Mouse (Mus musculus) kidney, postnatal 25 days (tissue): ENCODE measurements at regions not wholly inside any gene's neighbourhood (a gene's known extent, or its start where the extent isn't known, plus 50 kb on each side); places are given as distances from the start of the nearest gene placed in this dataset.

Source experiments
- DNase-seq, 2 experiments: peaks; one replicate each; pipeline ENCODE4 v3.0.0; 2021; ENCODE audit warnings: mixed read lengths in 2 of 2

DNA sequence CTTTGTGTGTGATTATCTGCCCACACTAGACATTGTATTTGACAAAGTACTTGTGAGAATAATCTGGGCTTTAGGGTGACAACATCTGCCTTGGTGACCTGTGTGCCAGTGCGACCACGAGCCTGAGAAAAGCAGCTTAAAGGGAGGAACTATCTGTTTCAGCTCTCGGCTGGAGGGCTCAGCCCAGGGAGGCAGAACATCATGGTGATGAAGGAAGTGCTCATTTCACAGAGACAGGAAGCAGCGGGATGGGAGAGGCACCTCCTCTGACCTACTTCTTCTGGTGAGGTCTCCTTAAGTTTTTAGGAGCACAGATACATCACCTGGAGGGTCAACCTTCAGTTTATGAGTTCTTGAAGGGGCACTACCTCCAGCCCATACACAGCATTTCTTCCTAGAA is 89.8 kb downstream of the Kif26a start:
- no peak for DNase-seq

DNA sequence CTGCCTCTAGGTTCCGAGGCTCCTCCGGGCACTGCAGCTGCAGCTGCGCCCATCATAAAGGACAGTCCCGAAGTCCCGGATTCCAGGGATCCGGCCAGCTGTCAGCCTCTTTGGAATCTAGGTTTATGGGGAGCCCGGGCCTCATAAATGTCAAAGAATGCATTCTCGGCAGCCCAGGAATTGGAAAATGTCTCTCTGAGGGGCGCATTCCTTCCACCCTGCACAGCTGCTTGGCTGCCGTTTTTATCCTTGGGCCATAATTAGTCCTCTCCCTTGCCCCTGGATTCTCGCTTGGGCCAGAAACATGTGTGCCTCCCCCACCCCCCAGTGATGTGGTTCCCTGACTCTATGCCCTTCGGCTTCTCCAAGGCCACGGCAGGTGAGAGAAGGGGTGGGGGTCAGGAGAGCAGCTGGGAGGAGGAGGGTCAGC is 91.1 kb downstream of the Kif26a start:
- peak in 1 of 2 experiments; percentile 24 for DNase-seq

DNA sequence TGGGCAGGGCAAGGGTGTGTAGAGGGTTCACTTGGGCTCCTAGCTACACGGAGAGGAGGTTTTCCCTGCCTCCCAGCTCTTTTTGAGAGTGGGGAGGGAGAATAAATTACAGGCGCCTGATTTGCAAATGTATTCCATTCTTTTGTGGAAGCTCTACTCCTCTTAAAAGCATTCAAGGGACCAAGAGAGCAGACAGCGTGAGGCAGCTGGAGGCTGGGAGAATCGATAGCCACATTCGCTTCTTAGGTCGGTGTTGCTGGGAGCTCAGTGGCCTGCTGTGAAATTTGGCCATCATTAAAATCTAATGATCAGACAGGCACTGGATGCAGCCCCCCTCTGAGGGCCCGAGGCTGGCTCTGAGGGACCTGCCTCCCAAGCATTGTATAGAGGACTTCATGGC is 92.8 kb downstream of the Kif26a start:
- DNase-seq, result no peak

DNA sequence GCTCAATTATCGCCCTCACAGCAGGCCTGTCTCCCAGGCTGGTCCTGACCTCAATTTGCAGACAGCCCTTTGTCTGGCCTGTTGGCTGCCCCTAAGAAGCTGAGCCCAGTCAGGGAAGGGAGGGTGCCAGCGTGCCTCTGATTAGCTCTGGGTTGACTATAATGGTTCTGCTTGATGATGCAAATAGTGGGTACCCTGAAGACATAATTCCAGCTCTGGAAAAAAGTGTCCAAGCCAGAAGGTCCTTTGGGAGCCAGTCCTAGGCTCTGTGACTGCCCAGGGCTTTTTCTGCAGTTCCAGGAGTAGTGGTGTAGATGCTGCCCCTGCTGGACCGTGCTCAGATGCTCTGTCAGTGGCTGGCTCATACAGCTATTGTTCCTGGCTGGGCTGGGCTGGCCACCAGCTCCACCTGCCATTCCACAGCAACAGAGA is 95.7 kb downstream of the Kif26a start:
- DNase-seq, result no peak

DNA sequence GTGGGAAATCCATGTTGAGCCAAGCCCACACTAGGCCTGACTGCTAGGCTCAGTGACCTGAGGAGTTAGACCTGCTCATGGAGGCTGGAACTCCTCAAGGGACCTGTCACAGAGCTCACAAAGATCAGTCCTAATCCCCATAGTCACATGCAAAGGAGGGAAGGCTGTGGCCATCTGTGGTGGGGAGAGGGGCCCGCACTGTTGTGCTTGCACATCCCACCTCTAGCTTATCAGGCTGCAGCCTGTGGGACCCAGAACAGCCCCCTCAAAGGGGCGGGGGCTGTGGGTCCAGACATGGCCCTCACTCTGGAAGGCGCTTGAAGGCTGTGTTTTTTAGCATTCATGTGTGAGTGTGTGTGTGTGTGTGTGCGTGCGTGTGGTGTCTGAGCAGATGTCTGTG is 97.2 kb downstream of the Kif26a start:
- no peak for DNase-seq

DNA sequence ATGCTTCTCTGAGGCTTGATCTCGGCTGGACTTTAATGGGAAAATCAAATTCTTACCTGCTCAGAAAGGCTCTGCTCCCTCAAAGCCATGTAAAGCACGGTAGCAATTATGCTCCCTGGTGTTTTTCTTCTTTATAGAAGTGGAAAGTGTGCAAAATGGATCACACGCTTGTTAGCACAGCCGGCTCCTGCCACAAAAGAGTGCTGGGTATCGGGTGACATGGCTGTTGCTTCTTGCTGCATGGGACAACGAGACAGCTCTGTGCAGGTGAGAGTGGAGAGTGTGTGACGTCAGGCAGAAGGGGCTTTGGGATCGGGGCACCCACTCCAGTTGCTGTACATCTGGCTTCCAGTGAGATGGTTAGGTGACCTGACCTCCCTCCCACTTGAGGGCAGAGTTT is 104.9 kb downstream of the Kif26a start:
- no peak for DNase-seq

DNA sequence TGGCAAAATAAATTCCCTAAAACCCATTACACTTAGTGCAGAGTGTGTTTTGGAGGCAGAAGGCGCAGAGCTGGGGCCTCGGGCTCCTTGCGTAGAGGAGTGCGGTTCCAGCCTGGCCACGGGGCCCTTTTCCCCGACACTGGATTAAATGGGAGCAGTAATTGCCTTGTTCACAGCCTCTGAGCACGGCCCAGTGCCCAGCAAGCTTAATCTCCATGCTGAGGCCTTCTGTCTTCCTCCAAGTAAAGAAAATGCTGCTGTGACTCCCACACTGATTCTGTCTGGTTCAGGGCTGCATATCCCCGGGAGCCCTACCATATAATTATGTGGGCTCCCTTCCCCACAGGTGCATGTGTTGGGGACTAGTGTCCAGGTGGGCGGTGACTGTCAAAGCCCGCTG is 107.5 kb downstream of the Kif26a start:
- DNase-seq, result no peak

DNA sequence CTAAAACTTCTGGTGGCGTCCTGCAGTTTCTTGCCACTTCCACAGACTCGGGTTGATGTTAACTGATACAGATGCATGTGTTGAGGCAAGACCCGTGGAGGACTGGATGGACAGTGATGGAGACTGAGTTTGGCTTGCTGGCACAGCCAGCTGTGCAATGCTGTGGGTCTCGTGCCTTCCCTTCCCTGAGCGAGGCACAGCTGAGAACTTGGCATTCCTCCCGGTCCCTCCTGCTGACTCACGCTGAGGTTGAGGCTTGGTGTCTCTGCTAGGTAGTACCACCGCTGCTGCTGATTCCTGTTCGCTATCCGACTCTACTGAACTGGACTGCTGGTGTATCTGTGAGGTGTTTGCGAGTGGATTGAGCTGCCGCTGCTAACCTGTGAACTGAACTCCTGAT is 109.2 kb downstream of the Kif26a start:
- DNase-seq, result no peak

DNA sequence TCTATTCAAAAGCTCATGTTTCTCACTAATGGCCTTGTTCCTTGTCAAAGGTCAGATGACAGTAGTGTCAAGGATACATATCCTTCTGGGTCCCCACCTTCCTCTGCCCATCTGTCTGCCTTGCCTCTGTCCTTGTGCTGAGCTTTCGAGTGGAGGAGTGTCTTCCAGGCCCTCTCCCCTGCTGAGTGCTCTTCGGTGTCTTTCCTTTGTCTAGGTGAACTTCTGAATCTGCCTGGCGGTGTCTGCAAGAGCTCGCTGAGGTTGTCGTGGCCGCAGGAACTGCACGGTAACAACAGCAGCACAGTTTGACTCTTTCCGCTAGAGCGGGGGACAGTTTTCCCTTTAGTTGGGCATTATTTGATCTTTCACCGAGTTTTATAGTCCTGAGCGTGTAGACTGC is 111.7 kb downstream of the Kif26a start:
- DNase-seq, result no peak

DNA sequence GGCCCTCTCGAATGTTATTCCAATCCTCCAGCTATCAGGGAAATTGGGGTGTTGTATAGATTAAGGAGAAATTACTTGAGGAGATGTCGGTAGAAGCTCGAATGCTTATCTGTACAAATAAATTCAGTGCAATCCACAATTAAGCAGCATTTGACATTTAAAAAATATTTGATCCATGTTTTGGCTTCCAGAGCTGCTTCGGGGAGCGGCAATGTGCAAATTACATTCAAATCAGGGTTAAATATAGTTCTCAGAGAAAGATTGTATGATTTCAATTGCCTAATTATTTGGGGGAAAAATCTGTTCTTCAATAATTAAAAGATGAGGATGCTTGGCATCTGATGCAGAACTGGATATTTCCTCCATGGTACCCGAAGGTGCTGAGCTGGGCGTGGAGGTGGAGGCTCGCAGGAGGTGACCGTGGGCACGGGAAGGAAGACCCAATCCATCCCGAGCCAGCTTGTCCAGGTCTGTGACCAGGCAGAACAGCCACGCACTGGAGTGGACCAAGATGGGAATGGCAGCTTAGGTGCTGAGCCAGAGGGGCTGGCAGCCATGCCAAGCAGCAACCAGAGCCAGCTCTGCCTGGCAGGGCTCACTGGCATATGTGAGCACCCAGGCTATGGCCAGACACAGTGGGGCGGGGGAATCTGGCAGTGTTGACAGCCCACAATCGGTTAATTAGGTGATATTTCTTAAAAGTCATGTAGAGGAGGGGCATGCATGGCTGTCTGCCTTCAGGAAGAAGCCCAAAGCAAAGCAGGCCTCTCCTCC is 117.5 kb downstream of the Kif26a start:
- no peak for DNase-seq

DNA sequence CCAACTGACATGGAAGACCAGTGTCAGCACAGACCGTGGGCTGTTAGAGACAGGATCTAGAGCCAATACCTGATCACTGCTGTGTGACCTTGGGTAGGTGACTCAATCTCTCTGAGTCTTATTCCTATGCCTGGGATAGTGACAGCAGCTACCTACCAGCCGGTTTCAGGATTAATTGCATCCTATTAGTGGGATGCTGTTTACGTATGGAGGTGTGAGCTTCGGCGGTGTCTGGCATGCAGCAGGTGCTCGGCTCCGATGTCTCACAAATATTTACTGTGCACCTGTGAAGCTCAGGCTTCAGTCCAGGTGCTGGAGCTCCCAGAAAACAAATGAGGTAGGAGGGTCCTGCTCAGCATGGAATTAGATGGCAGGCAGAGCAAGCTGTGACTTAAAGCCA is 118.2 kb downstream of the Kif26a start:
- DNase-seq, result no peak

DNA sequence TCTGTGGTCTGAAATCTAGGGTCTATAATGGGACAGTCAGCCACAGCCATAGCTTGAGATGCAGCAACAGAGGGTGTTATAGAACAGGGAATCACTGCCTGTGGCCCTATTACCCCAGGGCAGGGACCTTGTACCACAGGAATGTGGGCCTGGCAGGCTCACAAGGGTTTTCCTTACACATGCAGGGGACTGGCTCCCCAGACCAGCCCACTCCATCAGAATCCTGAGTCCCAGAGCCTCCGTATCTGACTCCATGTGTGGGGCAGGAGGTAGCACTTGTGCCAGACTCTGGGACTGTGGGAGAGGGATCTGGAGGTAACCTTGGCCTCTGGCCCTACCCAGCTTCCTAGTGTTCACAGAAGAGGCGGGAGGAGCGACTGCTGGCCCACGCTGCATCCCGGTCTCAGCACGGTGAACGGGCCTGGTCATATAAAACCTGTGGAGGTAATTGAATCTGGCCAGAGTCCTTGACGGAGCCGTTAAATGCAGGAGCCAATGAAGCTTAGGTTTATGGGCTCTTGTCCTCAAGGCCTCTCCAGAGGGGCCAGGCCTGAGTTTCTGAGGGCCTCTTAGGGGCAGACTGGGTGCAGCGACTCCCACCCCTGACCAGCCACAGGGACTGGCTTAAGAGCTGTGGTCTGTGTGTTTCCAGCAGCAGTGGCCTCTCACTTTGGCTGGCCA is 119.4 kb downstream of the Kif26a start:
- no peak for DNase-seq

DNA sequence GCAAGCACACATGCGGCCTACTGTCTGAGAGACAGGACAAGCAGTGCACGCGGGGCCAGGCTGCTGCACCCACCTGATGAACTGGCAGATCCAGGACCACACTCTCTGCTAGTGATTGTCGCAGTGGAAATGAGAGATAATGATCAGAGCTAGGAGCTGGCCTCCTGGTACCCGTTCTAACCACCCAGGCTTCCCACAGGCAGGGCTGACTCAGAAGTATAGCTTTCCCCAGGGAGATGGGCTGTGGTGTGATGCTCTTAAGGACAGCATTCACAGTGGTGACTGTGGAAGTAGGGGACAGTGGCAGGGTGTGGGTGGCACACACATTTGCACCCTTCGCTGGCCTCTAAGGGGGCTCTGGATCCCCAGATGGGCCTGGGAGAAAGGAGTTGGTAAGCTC is 128.0 kb downstream of the Kif26a start:
- no peak for DNase-seq

DNA sequence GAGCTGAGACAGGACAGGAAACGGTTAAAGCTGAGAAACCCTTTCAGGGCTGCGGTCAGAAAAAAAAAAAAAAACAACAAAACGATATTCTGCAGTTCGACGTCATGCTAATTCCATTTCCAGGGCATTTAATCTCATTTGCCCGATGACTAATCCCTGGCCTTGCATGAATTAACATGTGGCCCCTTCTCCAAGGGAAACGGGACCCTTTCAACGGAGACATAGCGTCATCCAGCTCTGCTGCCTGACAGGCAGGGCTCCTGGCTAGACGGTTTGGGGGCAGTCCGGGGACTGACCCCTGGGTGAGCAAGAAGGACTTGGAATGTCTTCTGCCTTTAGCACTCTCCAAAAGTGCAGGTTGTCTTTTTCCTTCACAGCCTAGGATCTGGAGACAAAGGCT is 128.7 kb downstream of the Kif26a start:
- no peak for DNase-seq

DNA sequence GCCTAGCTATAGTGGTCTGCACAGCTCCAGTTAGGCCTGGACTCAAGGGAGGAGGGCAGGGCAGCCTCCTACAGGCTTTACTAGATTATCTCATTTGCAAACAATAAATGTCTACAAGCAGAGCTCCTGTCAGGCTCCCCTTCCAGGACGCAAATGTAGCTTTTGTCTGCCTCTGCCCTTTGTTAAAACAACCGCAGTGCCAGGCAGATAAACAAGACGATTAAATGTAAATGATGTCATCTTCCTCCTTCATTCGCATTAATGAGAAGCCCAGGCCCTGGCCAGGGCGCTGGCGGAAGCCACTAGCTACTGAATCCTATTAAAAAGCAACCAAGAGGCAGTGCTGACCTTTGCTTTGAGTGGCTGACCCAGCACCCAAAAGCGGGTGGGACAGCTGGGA is 130.6 kb downstream of the Kif26a start:
- peak in 1 of 2 experiments; percentile 20 for DNase-seq

DNA sequence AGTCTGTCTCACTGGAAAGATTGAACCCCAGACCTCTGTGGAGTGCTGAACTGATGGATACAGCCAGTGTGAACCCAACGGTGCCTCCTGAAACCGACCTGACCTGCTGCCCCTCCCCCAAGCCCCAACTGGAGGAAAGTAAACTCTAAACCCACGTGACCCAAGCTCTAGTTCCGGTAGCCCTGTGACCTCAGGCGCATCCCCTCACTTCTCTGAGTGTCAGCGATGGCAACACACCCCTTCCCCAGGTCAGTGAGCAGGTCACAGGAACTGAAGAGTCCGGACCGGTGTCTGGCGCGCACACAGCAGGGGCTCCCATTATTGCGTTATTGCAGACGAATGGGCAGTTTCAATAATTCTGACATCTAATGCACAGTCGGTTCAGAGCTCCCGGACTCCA is 131.5 kb downstream of the Kif26a start:
- DNase-seq, result no peak

DNA sequence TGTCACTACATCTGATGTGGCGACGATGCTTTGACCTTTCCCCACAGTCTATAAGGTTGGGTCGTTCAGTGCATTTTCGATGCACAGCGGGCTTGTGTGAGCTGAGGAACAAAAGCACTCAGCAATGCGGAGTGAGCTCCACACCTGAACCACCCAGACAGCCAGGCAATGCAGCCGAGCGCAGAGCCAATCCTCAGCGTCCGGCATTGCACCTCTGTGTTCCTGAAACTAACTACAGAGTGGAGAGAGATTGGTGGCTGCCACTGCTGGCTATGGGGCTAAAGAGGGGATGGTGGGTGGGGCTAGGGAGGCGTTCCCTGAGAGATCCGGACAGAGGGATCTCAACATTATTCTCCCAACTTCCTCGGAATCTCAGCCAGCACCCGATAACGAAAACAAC is 139.1 kb downstream of the Kif26a start:
- DNase-seq, result no peak

DNA sequence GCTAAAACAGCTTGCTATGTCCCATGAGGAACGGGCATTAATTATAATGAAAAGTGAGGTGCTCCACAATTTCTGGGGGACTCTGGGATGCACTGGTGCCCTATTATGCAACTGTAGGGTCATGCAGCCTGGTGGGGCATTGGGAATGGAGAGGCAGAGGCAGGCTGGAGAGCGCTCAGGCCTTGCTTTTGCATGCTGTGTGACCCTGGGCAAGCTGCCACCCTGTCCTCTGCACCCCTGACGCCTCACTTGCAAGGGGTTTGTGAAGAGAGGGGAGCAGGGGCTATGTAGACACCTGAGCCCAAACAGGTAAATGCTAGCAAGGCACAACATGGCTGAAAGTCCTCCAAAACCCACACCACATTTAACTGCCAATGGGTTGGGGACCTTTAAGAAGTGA is 142.8 kb downstream of the Kif26a start:
- DNase-seq, result no peak

DNA sequence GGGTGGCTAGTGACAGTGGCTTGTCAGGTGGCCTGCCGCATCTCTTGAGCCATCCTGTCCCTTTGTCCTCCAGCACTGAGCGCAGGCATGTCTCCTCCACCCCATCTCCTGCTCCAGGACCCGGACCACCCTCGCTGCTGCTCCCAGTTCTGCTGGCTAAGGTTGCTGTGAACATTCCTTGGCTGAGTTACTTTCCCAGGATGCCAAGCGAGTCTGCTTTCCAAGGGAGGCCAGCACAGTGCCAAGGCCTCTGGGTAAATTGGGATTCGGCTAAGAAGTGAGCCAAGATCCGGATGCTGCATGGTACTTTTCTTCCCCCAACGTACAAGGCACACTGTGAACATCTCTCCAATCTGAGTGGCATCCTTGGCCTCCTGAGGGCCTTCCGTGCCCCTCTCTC is 144.3 kb downstream of the Kif26a start:
- no peak for DNase-seq

DNA sequence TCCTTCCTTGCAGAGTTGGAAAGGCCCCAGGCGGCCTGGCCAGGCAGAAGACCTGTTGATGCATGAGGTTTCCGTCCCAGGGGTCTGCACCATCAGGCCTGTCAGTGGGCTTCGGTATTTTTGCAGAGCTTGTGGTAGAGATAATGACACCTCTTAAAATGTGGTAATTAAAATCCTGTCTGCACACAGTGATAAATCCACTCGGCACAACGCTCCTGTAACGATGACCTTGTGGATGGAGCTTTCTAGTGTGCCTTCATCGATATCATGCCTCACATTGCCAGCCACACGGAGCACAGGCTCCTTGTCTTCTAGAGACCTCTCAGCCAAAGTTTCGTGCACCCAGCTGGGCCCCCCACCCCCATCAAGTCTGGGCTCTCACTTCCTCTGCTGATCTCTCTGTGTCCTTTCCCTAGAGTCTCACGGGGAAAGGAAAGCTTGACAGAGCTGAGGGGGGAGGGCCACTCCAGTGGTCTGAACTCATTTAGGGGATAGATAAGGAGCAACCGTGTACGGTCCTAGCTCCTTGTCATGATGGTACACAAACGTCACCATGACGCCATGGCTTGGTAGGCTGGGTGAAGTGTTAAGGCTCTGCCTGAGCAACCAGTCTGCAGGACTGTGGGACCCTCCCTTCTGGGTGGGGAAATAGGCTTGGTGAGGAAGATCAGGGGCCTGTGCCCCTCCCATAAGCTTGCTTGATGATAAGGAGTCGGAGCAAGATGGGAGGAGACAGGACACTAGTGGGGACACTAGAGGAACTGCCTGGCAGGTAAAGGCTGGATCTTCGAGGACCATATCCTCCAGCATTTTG is 145.9 kb downstream of the Kif26a start:
- DNase-seq, result no peak

DNA sequence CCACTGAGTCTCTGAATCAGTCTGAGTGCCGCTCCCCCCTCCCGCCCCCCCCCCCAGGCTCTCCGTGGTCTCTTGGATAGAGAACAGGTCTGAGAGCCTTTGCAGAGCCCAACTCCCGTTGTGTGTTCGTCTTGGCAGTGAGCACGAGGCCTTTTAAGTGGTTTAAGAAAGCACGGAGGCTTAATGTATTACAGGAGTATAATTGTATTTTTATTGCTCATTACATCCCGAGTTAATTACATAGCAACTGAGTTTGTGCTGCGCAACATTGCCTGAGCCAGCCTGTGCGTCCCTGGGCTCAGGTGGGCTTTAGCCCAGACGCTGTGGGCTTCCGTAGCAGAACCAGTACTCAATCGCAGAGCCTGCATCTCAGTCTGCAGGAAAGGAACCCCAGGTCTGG is 147.1 kb downstream of the Kif26a start:
- no peak for DNase-seq

DNA sequence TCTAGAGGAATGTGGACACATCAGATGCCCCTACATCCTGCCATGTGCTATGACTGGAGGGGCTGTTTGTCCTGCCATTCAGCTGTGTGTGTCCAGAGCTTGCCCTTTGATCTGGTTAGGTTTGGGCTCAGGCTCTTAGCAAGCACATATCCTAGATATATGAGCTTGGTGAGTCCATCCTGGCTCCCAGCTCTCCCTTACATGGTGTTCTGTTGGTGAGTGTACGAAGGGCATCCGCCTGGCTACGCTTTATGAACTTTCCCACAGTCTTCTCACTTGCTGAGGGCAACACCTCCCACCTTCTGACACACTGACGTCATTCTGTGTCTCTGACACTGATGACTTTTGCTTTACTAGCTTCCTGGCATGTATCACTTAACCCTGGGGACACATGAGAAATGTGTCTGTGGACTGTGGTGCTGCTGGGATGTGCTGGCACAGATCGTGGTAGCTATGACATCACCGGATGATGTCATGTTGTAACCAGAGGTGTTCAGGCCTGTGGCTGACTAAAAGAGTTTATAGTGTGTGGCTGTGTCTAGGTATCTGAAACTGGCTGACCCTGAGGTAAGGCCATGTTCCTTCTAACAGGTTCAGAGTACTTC is 149.4 kb downstream of the Kif26a start:
- DNase-seq, result no peak

DNA sequence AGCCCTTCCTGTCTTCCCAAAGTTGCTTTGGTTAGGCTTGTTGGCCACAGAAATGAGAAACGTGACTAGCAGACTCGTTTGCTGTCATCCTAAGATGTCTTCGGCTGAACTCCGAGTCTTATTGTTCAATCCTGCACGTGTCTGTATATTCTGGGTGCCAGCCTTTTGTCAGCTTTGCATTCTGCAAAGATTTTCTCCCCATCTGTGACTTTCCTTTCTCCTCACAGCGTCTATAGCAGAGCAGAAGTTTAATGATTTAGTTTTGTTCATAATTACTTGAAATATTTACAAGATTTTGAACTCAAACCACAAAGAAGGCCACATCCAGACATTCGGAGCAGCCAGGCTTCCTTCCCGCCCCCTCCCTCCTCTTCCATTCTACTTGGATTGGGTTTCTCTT is 152.5 kb downstream of the Kif26a start:
- DNase-seq, result no peak
